Mouse (Mus musculus): ENCODE measurements around the gene Catsper2. TPM values are rescaled to one million over a fixed set of nuclear protein-coding genes. Genes with fewer than 3 reads are reported as not detected.

Gene Catsper2
- polyA plus RNA-seq, 1 experiment, result 2.8 TPM

- H3K4me1 ChIP-seq (ENCODE audit: control insufficient read depth, insufficient read depth, low read length), result peaks cover 22% of the 10 kb centered on the region
Measured at GRCm38 (mm10) chr2:121448739-121449535, 35.3 kb upstream of the Catsper2 start, which contains the start of gene Serf2. Gene Serf2 (plus strand): TSS chr2:121449195.

GRCm38 (mm10) chr2:121448136-121448535, 34.5 kb upstream of the Catsper2 start:
- Histone ChIP-seq H3K4me3 (ENCODE audit: insufficient read depth, low read length) (peak overlapping the region; percentile 61), H3K4me1 (ENCODE audit: control insufficient read depth, insufficient read depth, low read length) (peaks cover 18% of the 10 kb centered on the region; the same call in 1 of the 2 replicates), H3K27ac (ENCODE audit: insufficient read depth, low read length) (peak overlapping the region; percentile 97)
- TF ChIP-seq POLR2A (IDR thresholded peaks at IDR 0.05; ENCODE audit: low read depth, low read length) (no peak), CTCF (IDR thresholded peaks at IDR 0.05; ENCODE audit: borderline replicate concordance, insufficient read depth, low read length) (no peak)

More at GRCm38 (mm10) chr2:121448739-121449535, 35.3 kb upstream of the Catsper2 start, which contains the start of gene Serf2:
- Histone ChIP-seq H3K4me3 (ENCODE audit: insufficient read depth, low read length) (peak within 1 kb of the TSS; percentile 98), H3K27ac (ENCODE audit: insufficient read depth, low read length) (peak within 1 kb of the TSS; percentile 97)
- TF ChIP-seq POLR2A (IDR thresholded peaks at IDR 0.05; ENCODE audit: low read depth, low read length) (peak; percentile 97), CTCF (IDR thresholded peaks at IDR 0.05; ENCODE audit: borderline replicate concordance, insufficient read depth, low read length) (no peak)

- TF ChIP-seq CTCF (IDR thresholded peaks at IDR 0.05; ENCODE audit: borderline replicate concordance, insufficient read depth, low read length) (no peak), POLR2A (IDR thresholded peaks at IDR 0.05; ENCODE audit: low read depth, low read length) (no peak)
Measured at GRCm38 (mm10) chr2:121447006-121447405, 33.4 kb upstream of the Catsper2 start.

GRCm38 (mm10) chr2:121446506-121446905, 32.9 kb upstream of the Catsper2 start:
- no peak overlapping the region for H3K27ac ChIP-seq (ENCODE audit: insufficient read depth, low read length)
- no peak overlapping the region for H3K4me3 ChIP-seq (ENCODE audit: insufficient read depth, low read length)
- TF ChIP-seq CTCF (IDR thresholded peaks at IDR 0.05; ENCODE audit: borderline replicate concordance, insufficient read depth, low read length), result no peak
- no peak for TF ChIP-seq POLR2A (IDR thresholded peaks at IDR 0.05; ENCODE audit: low read depth, low read length)
- H3K4me1 ChIP-seq (ENCODE audit: control insufficient read depth, insufficient read depth, low read length), result peaks cover 11% of the 10 kb centered on the region; the same call in 1 of the 2 replicates

More at GRCm38 (mm10) chr2:121447006-121447405, 33.4 kb upstream of the Catsper2 start:
- no peak overlapping the region for H3K27ac ChIP-seq (ENCODE audit: insufficient read depth, low read length)
- peaks cover 9% of the 10 kb centered on the region; the same call in 1 of the 2 replicates for H3K4me1 ChIP-seq (ENCODE audit: control insufficient read depth, insufficient read depth, low read length)
- H3K4me3 ChIP-seq (ENCODE audit: insufficient read depth, low read length), result no peak overlapping the region

GRCm38 (mm10) chr2:121445117-121445516, 31.5 kb upstream of the Catsper2 start:
- no peak overlapping the region for H3K27ac ChIP-seq (ENCODE audit: insufficient read depth, low read length)
- TF ChIP-seq POLR2A (IDR thresholded peaks at IDR 0.05; ENCODE audit: low read depth, low read length) (no peak), CTCF (IDR thresholded peaks at IDR 0.05; ENCODE audit: borderline replicate concordance, insufficient read depth, low read length) (no peak)
- no peak overlapping the region for H3K4me3 ChIP-seq (ENCODE audit: insufficient read depth, low read length)
- H3K4me1 ChIP-seq (ENCODE audit: control insufficient read depth, insufficient read depth, low read length), result peaks cover 9% of the 10 kb centered on the region; the same call in 1 of the 2 replicates

GRCm38 (mm10) chr2:121444178-121444577, 30.6 kb upstream of the Catsper2 start, which contains the start of gene Ell3:
Gene Ell3 (minus strand): TSS chr2:121444278.
- no peak within 1 kb of the TSS for H3K27ac ChIP-seq (ENCODE audit: insufficient read depth, low read length)
- no peak within 1 kb of the TSS for H3K4me3 ChIP-seq (ENCODE audit: insufficient read depth, low read length)
- peaks cover 9% of the 10 kb centered on the region; the same call in 1 of the 2 replicates for H3K4me1 ChIP-seq (ENCODE audit: control insufficient read depth, insufficient read depth, low read length)
- TF ChIP-seq CTCF (IDR thresholded peaks at IDR 0.05; ENCODE audit: borderline replicate concordance, insufficient read depth, low read length) (no peak), POLR2A (IDR thresholded peaks at IDR 0.05; ENCODE audit: low read depth, low read length) (no peak)

- Histone ChIP-seq H3K4me1 (ENCODE audit: control insufficient read depth, insufficient read depth, low read length) (peaks cover 7% of the 10 kb centered on the region; the same call in 1 of the 2 replicates), H3K27ac (ENCODE audit: insufficient read depth, low read length) (no peak overlapping the region), H3K4me3 (ENCODE audit: insufficient read depth, low read length) (peak overlapping the region; percentile 12; the same call in 1 of the 2 replicates)
- TF ChIP-seq POLR2A (IDR thresholded peaks at IDR 0.05; ENCODE audit: low read depth, low read length), result no peak
- TF ChIP-seq CTCF (IDR thresholded peaks at IDR 0.05; ENCODE audit: borderline replicate concordance, insufficient read depth, low read length), result no peak
Measured at GRCm38 (mm10) chr2:121443068-121443349, 29.4 kb upstream of the Catsper2 start.

- H3K4me1 ChIP-seq (ENCODE audit: control insufficient read depth, insufficient read depth, low read length), result peaks cover 6% of the 10 kb centered on the region; the same call in 1 of the 2 replicates
- no peak overlapping the region for H3K27ac ChIP-seq (ENCODE audit: insufficient read depth, low read length)
- peak overlapping the region; percentile 12; the same call in 1 of the 2 replicates for H3K4me3 ChIP-seq (ENCODE audit: insufficient read depth, low read length)
- TF ChIP-seq POLR2A (IDR thresholded peaks at IDR 0.05; ENCODE audit: low read depth, low read length) (no peak), CTCF (IDR thresholded peaks at IDR 0.05; ENCODE audit: borderline replicate concordance, insufficient read depth, low read length) (no peak)
Measured at GRCm38 (mm10) chr2:121442259-121443067, 28.9 kb upstream of the Catsper2 start.

GRCm38 (mm10) chr2:121441800-121442199, 28.2 kb upstream of the Catsper2 start:
- Histone ChIP-seq H3K27ac (ENCODE audit: insufficient read depth, low read length) (no peak overlapping the region), H3K4me1 (ENCODE audit: control insufficient read depth, insufficient read depth, low read length) (peaks cover 6% of the 10 kb centered on the region; the same call in 1 of the 2 replicates), H3K4me3 (ENCODE audit: insufficient read depth, low read length) (no peak overlapping the region)
- TF ChIP-seq POLR2A (IDR thresholded peaks at IDR 0.05; ENCODE audit: low read depth, low read length) (no peak), CTCF (IDR thresholded peaks at IDR 0.05; ENCODE audit: borderline replicate concordance, insufficient read depth, low read length) (no peak)
